Mouse (Mus musculus) cerebellum, postnatal 4 days (tissue): Measurements from ENCODE around the gene Znhit1.
"Not testable (repeated sequence)": the region's sequence is repeated elsewhere in the genome, so short reads cannot be mapped to it uniquely, and the experiment has no call there.

Experiments
- DNase-seq, 2 experiments: peaks; one replicate each; pipeline ENCODE4 v3.0.0; 2022; ENCODE audit warnings: low spot score in 2 of 2, mixed read lengths in 1 of 2

Gene Znhit1

GRCm38 (mm10) chr5:136953015-136953414 lies 34.8 kb downstream of the Znhit1 start, which contains the start of gene Fis1:
Gene Fis1 (plus strand): TSS chr5:136953275.
- DNase-seq = peak; percentile 83 to 92

- no peak for DNase-seq
Observed at GRCm38 (mm10) chr5:136952153-136952552, 35.7 kb downstream of the Znhit1 start.

GRCm38 (mm10) chr5:136950521-136950920 lies 37.3 kb downstream of the Znhit1 start:
- DNase-seq = no peak

GRCm38 (mm10) chr5:136949551-136950336 lies 38.1 kb downstream of the Znhit1 start:
- DNase-seq = not testable (repeated sequence)

- DNase-seq = no peak
Observed at GRCm38 (mm10) chr5:136947874-136948273, 39.9 kb downstream of the Znhit1 start.

GRCm38 (mm10) chr5:136945084-136945483 lies 42.7 kb downstream of the Znhit1 start:
- no peak for DNase-seq

- DNase-seq = no peak
Observed at GRCm38 (mm10) chr5:136943382-136943781, 44.4 kb downstream of the Znhit1 start.

- no peak for DNase-seq
Observed at GRCm38 (mm10) chr5:136942781-136943180, 45.0 kb downstream of the Znhit1 start.

GRCm38 (mm10) chr5:136940845-136941560 lies 46.8 kb downstream of the Znhit1 start:
- DNase-seq = no peak

- not testable (repeated sequence) for DNase-seq
Observed at GRCm38 (mm10) chr5:136940029-136940428, 47.8 kb downstream of the Znhit1 start.

- DNase-seq = no peak
Observed at GRCm38 (mm10) chr5:136939284-136939683, 48.5 kb downstream of the Znhit1 start.

- no peak for DNase-seq
Observed at GRCm38 (mm10) chr5:136937621-136938020, 50.2 kb downstream of the Znhit1 start.

GRCm38 (mm10) chr5:136936750-136937149 lies 51.1 kb downstream of the Znhit1 start:
- DNase-seq = no peak

GRCm38 (mm10) chr5:136935905-136936695 lies 51.7 kb downstream of the Znhit1 start:
- DNase-seq = no peak

GRCm38 (mm10) chr5:136933930-136934329 lies 53.9 kb downstream of the Znhit1 start:
- DNase-seq = no peak

GRCm38 (mm10) chr5:136932956-136933355 lies 54.9 kb downstream of the Znhit1 start:
- no peak for DNase-seq
